Comparison of ENCODE assay signal across 9 mouse cellular contexts in genomic region chr2:102658163-102658660, GRCm38 (mm10). TPM values are rescaled to one million over a fixed set of nuclear protein-coding genes. Genes with fewer than 3 reads are reported as not detected.
A peak's percentile ranks its signal among the peaks of the same experiment; 100 is the strongest.
DNase-seq lines count a peak whose midpoint lies in the region; ATAC-seq lines count a peak whose summit lies in the region.
"Had no signal": no experiment of that assay in that cellular context is flagged by ENCODE, and none has a peak within 500 bp of the region (broad histone marks: within the 10 kb centered on the region; RNA-seq: fewer than 3 reads in every experiment).

TSS of gene Slc1a2 (plus strand) at chr2:102658659.

- no peak within 1 kb of the TSS for H3K27ac ChIP-seq in heart, embryonic 11.5 days (ENCODE audit: low read depth, low read length)
- peak within 1 kb of the TSS; percentile 79 for H3K27ac ChIP-seq in forebrain, embryonic 15.5 days (replicated peaks)
- peak within 1 kb of the TSS; percentile 94 for H3K27ac ChIP-seq in midbrain, embryonic 10.5 days (replicated peaks)

- peaks cover 24% of the 10 kb centered on the region for H3K27me3 ChIP-seq in heart, embryonic 11.5 days (ENCODE audit: control insufficient read depth, insufficient read depth, low read length)
- no peaks in the 10 kb centered on the region for H3K27me3 ChIP-seq in forebrain, embryonic 15.5 days
- H3K27me3 ChIP-seq in midbrain, embryonic 10.5 days (ENCODE audit: low read depth, poor library complexity, severe bottlenecking): peaks cover 33% of the 10 kb centered on the region

- H3K36me3 ChIP-seq in heart, embryonic 11.5 days (ENCODE audit: control insufficient read depth, insufficient read depth, low read length): no peaks in the 10 kb centered on the region
- no peaks in the 10 kb centered on the region for H3K36me3 ChIP-seq in forebrain, embryonic 15.5 days
- H3K36me3 ChIP-seq in midbrain, embryonic 10.5 days: no peaks in the 10 kb centered on the region

- no peaks in the 10 kb centered on the region for H3K9me3 ChIP-seq in heart, embryonic 11.5 days (replicated peaks; ENCODE audit: control insufficient read depth, low read length)
- H3K9me3 ChIP-seq in forebrain, embryonic 15.5 days: no peaks in the 10 kb centered on the region
- no peaks in the 10 kb centered on the region for H3K9me3 ChIP-seq in midbrain, embryonic 10.5 days (replicated peaks)

- no peak for DNase-seq in heart, postnatal 14 days
- DNase-seq in layer of hippocampus, postnatal 14 days (ENCODE audit: low spot score in 2 of 2): peak; percentile 66 to 85
- DNase-seq in midbrain, embryonic 10.5 days (ENCODE audit: low spot score): peak; percentile 56
- DNase-seq in adrenal gland, adult (ENCODE audit: inconsistent age in 2 of 2, low spot score in 1 of 2): no peak
- no peak for DNase-seq in B cell, adult 2 months

- no peak for ATAC-seq in heart, embryonic 11.5 days (replicated peaks; ENCODE audit: insufficient number of reproducible peaks, low FRiP score, low TSS enrichment)
- ATAC-seq in cerebellum, adult (ENCODE audit: insufficient number of reproducible peaks, low FRiP score, low TSS enrichment): peak; percentile 33
- peak; percentile 49 for ATAC-seq in forebrain, embryonic 15.5 days (replicated peaks)

- peak within 1 kb of the TSS; percentile 59 for H3K4me3 ChIP-seq in heart, embryonic 11.5 days (ENCODE audit: low read depth, low read length)
- peak within 1 kb of the TSS; percentile 63 for H3K4me3 ChIP-seq in forebrain, embryonic 15.5 days
- peak within 1 kb of the TSS; percentile 87 for H3K4me3 ChIP-seq in midbrain, embryonic 10.5 days

- WGBS in heart, embryonic 11.5 days (ENCODE audit: insufficient replicate concordance): 2% methylated on average over 20 of the region's 20 CpGs
- under 1% methylated on average over 20 of the region's 20 CpGs for WGBS in forebrain, embryonic 15.5 days
- 2% methylated on average over 20 of the region's 20 CpGs for WGBS in midbrain, embryonic 10.5 days

- peaks cover under 1% of the 10 kb centered on the region for H3K4me1 ChIP-seq in heart, embryonic 11.5 days (ENCODE audit: control insufficient read depth, insufficient read depth, low read length)
- peaks cover 47% of the 10 kb centered on the region for H3K4me1 ChIP-seq in forebrain, embryonic 15.5 days
- peaks cover 69% of the 10 kb centered on the region for H3K4me1 ChIP-seq in midbrain, embryonic 10.5 days

- intact Hi-C loops in heart, postnatal 14 days (cut with DNase I): no loop called here

- H3K4me2 ChIP-seq in heart, embryonic 11.5 days: peak within 1 kb of the TSS; percentile 99
- peak within 1 kb of the TSS; percentile 96 for H3K4me2 ChIP-seq in forebrain, embryonic 15.5 days (replicated peaks)

- H3K9ac ChIP-seq in heart, embryonic 11.5 days (ENCODE audit: low read depth, low read length): peak within 1 kb of the TSS; percentile 73
- peak within 1 kb of the TSS; percentile 77 for H3K9ac ChIP-seq in forebrain, embryonic 15.5 days (replicated peaks)

RNA-seq across cellular contexts. Expression of gene Slc1a2, which starts in this region (rescaled TPM):
- 0.21 and 0.23 TPM in 2 replicates for polyA plus RNA-seq in heart, embryonic 11.5 days (2014; fragmentation: Nextera tagmentation; extraction: Ambion mirVana)
- under 1 TPM; 0.10 to 0.45 TPM for total RNA-seq in heart, postnatal 14 days (2021)
- 10.5 and 11.4 TPM in 2 replicates for polyA plus RNA-seq in forebrain, embryonic 15.5 days (2015; fragmentation: Nextera tagmentation; extraction: Ambion mirVana)
- 1,000 to 10,000 TPM; 2,253 to 2,477 TPM for total RNA-seq in layer of hippocampus, postnatal 14 days (2021)
- polyA plus RNA-seq in midbrain, embryonic 10.5 days (2016; fragmentation: Nextera tagmentation; extraction: Ambion mirVana): 7.9 and 11.4 TPM in 2 replicates
- total RNA-seq: hematopoietic stem cell, adult 5-6 weeks had no signal

Comparison
In these comparisons a context has a peak if more than half of its experiments do, and no peak if none do; other contexts are left out.
1. RNA of gene Slc1a2 (total RNA-seq): 2,253 to 2,477 TPM in layer of hippocampus, postnatal 14 days; 0.10 to 0.45 TPM in heart, postnatal 14 days; every median in the first group is over 1,000 times any median in the second.
2. DNase-seq: peak in layer of hippocampus, postnatal 14 days (2 of 2) and midbrain, embryonic 10.5 days (single experiment); none in heart, postnatal 14 days (0 of 2), adrenal gland, adult (0 of 2) and B cell, adult 2 months (0 of 2).
3. Peak in every context shown above with its lines, with median percentiles within 50 percentile points of each other: H3K4me3 ChIP-seq.